Mouse (Mus musculus) embryonic facial prominence, embryonic 13.5 days (tissue): ENCODE results near the gene Gm49661. TPM values are rescaled to one million over a fixed set of nuclear protein-coding genes. Genes with fewer than 3 reads are reported as not detected.

Experiments used
- ATAC-seq: fragments of 200-750 bp; cut with Nextera tagmentation; 2 replicates; pipeline ENCODE4 v1.8.0; 2017; ENCODE audit warnings: low read depth; ENCODE audit not compliant: insufficient number of reproducible peaks, insufficient read depth, low FRiP score, low TSS enrichment
- H3K27ac ChIP-seq: fragments of 300-500 bp; sonication (generic); 2 replicates; pipeline ENCODE4 v1.5.1; 2015; ENCODE audit warnings: moderate library complexity, mild to moderate bottlenecking, inconsistent platforms
- H3K27me3 ChIP-seq: fragments of 300-500 bp; sonication (generic); 2 replicates; pipeline ENCODE4 v1.6.1; 2015; ENCODE audit warnings: mild to moderate bottlenecking, inconsistent platforms
- H3K36me3 ChIP-seq: fragments of 300-500 bp; sonication (generic); 2 replicates; pipeline ENCODE4 v1.6.1; 2015; ENCODE audit warnings: mild to moderate bottlenecking, inconsistent platforms
- H3K4me1 ChIP-seq: fragments of 300-500 bp; sonication (generic); 2 replicates; pipeline ENCODE4 v1.6.1; 2015; ENCODE audit warnings: inconsistent platforms
- H3K4me2 ChIP-seq: fragments of 300-500 bp; sonication (generic); 2 replicates; pipeline ENCODE4 v1.6.1; 2015; ENCODE audit warnings: moderate library complexity, mild to moderate bottlenecking, inconsistent platforms
- H3K4me3 ChIP-seq: fragments of 300-500 bp; sonication (generic); 2 replicates; pipeline ENCODE4 v1.5.1; 2015; ENCODE audit warnings: mild to moderate bottlenecking, inconsistent platforms
- H3K9ac ChIP-seq: fragments of 300-500 bp; sonication (generic); 2 replicates; pipeline ENCODE4 v1.6.1; 2015; ENCODE audit warnings: mild to moderate bottlenecking, inconsistent platforms
- H3K9me3 ChIP-seq: fragments of 300-500 bp; sonication (generic); 2 replicates; pipeline ENCODE4 v1.6.1; 2016; ENCODE audit warnings: inconsistent platforms
- WGBS: fragments of 180-500 bp; shearing (Covaris S2); methylation state at CpG from one replicate; pipeline ENCODE4 v1.1.7; 2015; ENCODE audit warnings: mixed read lengths; 5-methylcytosine and 5-hydroxymethylcytosine counted together
- polyA plus RNA-seq: library from polyadenylated mRNA; unstranded; fragments of >200 nt; fragmentation: Nextera tagmentation; extraction: Ambion mirVana; gene quantifications from 2 replicates; pipeline ENCODE4 v1.2.1, GENCODE M21; 2015

Gm49661 gene
- polyA plus RNA-seq, 1 experiment from 2014 or later, result not detected

GRCm38 (mm10) chr8:84936962-84937546 lies 32.2 kb downstream of the Gm49661 start, which contains the start of gene Mast1:
Gene Mast1, minus strand, starts transcription at chr8:84937359.
- no peak for ATAC-seq
- under 1% methylated on average over 47 of the region's 50 CpGs for WGBS

GRCm38 (mm10) chr8:84936041-84936961 lies 32.9 kb downstream of the Gm49661 start:
- WGBS, result 19% methylated on average over 23 of the region's 23 CpGs
- no peaks in the 10 kb centered on the region for H3K9me3 ChIP-seq
- no peak overlapping the region for H3K27ac ChIP-seq
- H3K36me3 ChIP-seq, result no peaks in the 10 kb centered on the region
- peaks cover 17% of the 10 kb centered on the region for H3K4me1 ChIP-seq
- peak overlapping the region; percentile 81 for H3K4me2 ChIP-seq
- peak overlapping the region; percentile 45 for H3K4me3 ChIP-seq
- peaks cover 91% of the 10 kb centered on the region for H3K27me3 ChIP-seq
- peak overlapping the region; percentile 49; the same call in 1 of the 2 replicates for H3K9ac ChIP-seq
- ATAC-seq, result no peak

More at GRCm38 (mm10) chr8:84936962-84937546, 32.2 kb downstream of the Gm49661 start, which contains the start of gene Mast1:
- peak within 1 kb of the TSS; percentile 45 for H3K4me3 ChIP-seq
- peak within 1 kb of the TSS; percentile 81 for H3K4me2 ChIP-seq
- H3K9ac ChIP-seq, result peak within 1 kb of the TSS; percentile 49; the same call in 1 of the 2 replicates
- no peaks in the 10 kb centered on the region for H3K36me3 ChIP-seq
- peaks cover 90% of the 10 kb centered on the region for H3K27me3 ChIP-seq
- H3K27ac ChIP-seq, result no peak within 1 kb of the TSS
- no peaks in the 10 kb centered on the region for H3K9me3 ChIP-seq
- peaks cover 17% of the 10 kb centered on the region for H3K4me1 ChIP-seq

GRCm38 (mm10) chr8:84935489-84935888 lies 33.7 kb downstream of the Gm49661 start:
- H3K9ac ChIP-seq, result no peak overlapping the region
- no peak overlapping the region for H3K4me2 ChIP-seq
- H3K4me1 ChIP-seq, result peaks cover 17% of the 10 kb centered on the region
- 3% methylated on average over 14 of the region's 14 CpGs for whole genome bisulfite sequencing
- H3K27me3 ChIP-seq, result peaks cover 91% of the 10 kb centered on the region
- no peak overlapping the region for H3K27ac ChIP-seq
- no peaks in the 10 kb centered on the region for H3K9me3 ChIP-seq
- ATAC-seq, result no peak
- no peaks in the 10 kb centered on the region for H3K36me3 ChIP-seq
- H3K4me3 ChIP-seq, result no peak overlapping the region

DNA sequence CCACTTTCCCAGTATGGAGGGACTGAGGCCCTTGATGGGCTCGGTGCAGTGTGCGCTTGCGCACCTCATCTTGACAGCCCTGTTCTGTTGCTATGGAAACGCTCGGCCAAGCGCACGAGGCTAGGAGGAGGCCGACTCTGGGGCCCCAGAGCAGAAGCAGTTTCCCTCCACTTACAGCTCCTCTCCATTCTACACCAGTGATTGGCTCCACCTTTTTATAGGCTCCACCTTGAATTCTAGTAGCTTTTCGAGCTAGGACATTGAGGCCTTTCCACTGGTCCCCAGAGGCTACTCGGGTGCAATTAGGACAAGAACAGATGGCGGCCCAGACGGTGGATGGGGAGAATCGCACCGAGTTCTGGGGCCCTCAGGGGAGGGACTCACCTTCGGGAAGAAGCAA lies 34.4 kb downstream of the Gm49661 start:
- no peak overlapping the region for H3K4me3 ChIP-seq

DNA sequence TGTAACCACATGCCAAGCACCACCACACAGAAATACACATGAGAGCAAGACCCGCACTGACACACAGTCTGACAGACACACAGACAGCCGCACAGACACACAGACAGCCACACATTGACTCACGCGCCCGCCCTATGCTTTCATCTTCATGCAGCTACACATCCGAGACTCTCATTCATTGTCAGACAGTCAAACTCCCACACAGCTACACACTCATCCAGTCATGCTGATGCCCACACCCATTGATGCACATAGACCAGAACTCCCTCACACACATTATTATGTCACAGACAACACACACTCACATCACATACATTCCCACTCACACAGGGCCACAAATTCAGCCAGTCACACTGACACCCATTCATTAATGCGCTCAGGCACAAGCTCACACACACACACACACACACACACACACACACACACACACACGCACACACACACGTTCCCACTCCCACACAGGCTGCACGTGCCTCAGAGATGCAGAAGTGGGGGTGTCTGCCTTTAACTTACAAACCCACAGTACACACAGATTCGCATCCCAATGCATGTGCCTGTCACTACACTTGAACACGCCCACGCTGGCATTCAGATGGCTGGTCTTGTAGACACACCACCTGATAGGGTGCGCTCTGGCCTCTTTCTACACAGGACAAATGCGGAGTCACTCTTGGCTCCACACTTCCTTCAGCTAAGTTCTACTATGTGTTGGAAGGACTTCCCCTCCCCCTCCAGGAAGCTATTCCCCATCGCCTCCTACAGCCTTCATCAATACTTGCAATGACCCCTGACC lies 35.3 kb downstream of the Gm49661 start:
- H3K4me2 ChIP-seq, result no peak overlapping the region
- H3K9me3 ChIP-seq, result no peaks in the 10 kb centered on the region
- H3K36me3 ChIP-seq, result no peaks in the 10 kb centered on the region
- H3K27ac ChIP-seq, result no peak overlapping the region
- H3K27me3 ChIP-seq, result peaks cover 94% of the 10 kb centered on the region
- 82% methylated on average over 16 of the region's 16 CpGs for WGBS
- peaks cover 20% of the 10 kb centered on the region for H3K4me1 ChIP-seq
- H3K4me3 ChIP-seq, result no peak overlapping the region
- no peak for ATAC-seq
- no peak overlapping the region for H3K9ac ChIP-seq

More for the DNA sequence above, 34.4 kb downstream of the Gm49661 start:
- H3K9me3 ChIP-seq, result no peaks in the 10 kb centered on the region
- no peak overlapping the region for H3K9ac ChIP-seq
- no peak overlapping the region for H3K27ac ChIP-seq
- H3K4me2 ChIP-seq, result 0 out of 2 replicates have a peak overlapping the region, but pooled peaks have one; percentile 14
- no peak for ATAC-seq
- H3K27me3 ChIP-seq, result peaks cover 94% of the 10 kb centered on the region
- H3K4me1 ChIP-seq, result peaks cover 17% of the 10 kb centered on the region
- no peaks in the 10 kb centered on the region for H3K36me3 ChIP-seq
- WGBS, result 2% methylated on average over 15 of the region's 15 CpGs

DNA sequence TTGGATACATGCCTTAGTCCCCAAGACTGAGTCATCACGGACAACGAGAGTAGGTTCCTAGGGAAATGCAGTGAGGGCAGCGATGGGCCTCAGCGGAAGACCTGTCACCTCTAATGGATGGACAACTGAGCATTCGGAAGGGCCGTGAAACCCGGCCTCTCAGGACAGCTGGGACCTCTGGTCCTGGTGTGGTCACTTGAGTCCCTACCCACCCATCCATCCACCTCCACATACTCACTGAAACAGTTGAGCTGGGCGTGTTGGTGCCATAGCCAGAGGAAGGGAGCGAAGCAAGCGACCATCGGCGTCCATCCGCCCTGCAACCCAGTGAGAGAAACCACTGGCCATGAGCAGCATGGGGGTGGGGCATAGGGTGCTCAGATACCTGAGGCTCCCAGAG lies 38.7 kb downstream of the Gm49661 start:
- no peak overlapping the region for H3K4me2 ChIP-seq
- no peak overlapping the region for H3K27ac ChIP-seq
- no peaks in the 10 kb centered on the region for H3K9me3 ChIP-seq
- peaks cover 11% of the 10 kb centered on the region for H3K4me1 ChIP-seq
- no peaks in the 10 kb centered on the region for H3K36me3 ChIP-seq
- peaks cover 75% of the 10 kb centered on the region for H3K27me3 ChIP-seq
- H3K4me3 ChIP-seq, result no peak overlapping the region
- H3K9ac ChIP-seq, result no peak overlapping the region
- ATAC-seq, result no peak
- 88% methylated on average over 13 of the region's 13 CpGs for WGBS

DNA sequence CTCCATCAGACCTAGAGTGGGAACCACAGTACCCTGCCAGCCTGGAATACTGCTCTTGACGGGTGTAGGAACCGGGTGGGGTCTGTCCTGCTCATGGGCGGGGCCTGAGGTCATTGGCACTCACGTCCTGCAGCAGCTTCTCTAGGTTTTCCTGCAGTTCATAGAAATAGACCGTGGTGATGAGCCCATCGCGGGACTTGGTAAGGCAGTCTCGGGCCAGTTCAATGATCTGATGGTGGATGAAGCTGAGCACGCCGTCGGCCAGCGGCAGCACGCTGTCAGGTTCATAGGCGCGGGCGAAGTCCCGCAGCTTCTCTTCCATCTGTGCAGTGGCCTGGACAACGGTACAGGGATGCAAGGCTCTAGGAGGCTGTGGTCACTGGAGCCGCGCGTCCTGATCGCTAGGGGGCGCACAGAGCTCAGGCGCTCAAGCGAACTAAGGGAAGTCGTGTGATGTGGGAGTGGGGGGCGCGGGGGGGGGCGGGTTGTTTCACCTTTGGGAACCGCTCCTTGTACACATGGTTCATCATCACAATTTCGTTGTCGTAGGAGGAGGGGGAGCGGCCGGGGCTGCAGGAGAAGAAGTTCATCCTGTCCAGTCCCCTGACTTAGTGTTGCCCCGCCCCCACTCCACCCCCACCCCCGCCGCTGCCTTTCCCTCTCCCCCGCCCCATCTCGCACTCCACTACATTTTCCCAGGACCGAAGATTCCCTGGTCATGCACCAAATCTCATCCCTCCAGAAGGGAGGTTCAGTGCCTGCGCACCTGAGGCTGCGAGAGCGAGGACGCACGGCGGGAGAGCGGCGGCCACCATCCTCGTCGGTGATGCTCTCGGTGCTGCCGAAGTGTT lies 40.6 kb downstream of the Gm49661 start:
- Histone ChIP-seq H3K9ac (peak overlapping the region; percentile 46; the same call in 1 of the 2 replicates), H3K27ac (no peak overlapping the region), H3K4me2 (peak overlapping the region; percentile 69), H3K4me1 (peaks cover 7% of the 10 kb centered on the region), H3K9me3 (no peaks in the 10 kb centered on the region), H3K27me3 (peaks cover 64% of the 10 kb centered on the region), H3K36me3 (no peaks in the 10 kb centered on the region), H3K4me3 (peak overlapping the region; percentile 39)
- ATAC-seq, result peak; percentile 63; the same call in 1 of the 2 replicates
- WGBS, result 2% methylated on average over 50 of the region's 52 CpGs

GRCm38 (mm10) chr8:84927513-84927912 lies 41.7 kb downstream of the Gm49661 start:
- Histone ChIP-seq H3K9ac (no peak overlapping the region), H3K27ac (no peak overlapping the region), H3K36me3 (no peaks in the 10 kb centered on the region), H3K4me1 (peaks cover 7% of the 10 kb centered on the region), H3K4me3 (no peak overlapping the region), H3K27me3 (peaks cover 57% of the 10 kb centered on the region), H3K9me3 (no peaks in the 10 kb centered on the region), H3K4me2 (no peak overlapping the region)
- no peak for ATAC-seq
- WGBS, result 82% methylated on average over 1 of the region's 1 CpGs

DNA sequence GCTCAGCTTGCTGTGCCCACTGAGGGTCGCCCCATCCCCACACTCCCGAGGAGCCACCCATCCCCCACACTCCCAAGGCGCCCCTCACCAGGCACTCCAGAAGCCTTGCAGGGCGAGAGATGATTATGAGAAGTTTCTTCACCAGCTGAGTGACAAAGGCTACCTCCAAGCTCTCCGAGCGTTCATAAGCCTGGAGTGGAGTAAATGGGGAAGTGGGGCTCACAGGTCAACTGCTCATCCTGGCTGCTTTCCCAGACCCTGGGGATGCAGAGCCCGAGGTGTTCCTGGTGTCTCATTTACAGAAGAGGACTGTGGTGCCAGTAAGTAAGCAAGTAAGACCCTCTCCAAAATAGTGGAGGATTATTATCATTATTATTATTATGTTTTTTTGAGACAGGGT lies 43.7 kb downstream of the Gm49661 start:
- H3K4me2 ChIP-seq, result no peak overlapping the region
- H3K9ac ChIP-seq, result no peak overlapping the region
- no peaks in the 10 kb centered on the region for H3K36me3 ChIP-seq
- H3K27ac ChIP-seq, result no peak overlapping the region
- 70% methylated on average over 7 of the region's 7 CpGs for WGBS
- no peak overlapping the region for H3K4me3 ChIP-seq
- peaks cover 39% of the 10 kb centered on the region for H3K27me3 ChIP-seq
- H3K4me1 ChIP-seq, result peaks cover 7% of the 10 kb centered on the region
- no peaks in the 10 kb centered on the region for H3K9me3 ChIP-seq
- ATAC-seq, result no peak

- Histone ChIP-seq H3K9ac (no peak overlapping the region), H3K4me3 (no peak overlapping the region), H3K27ac (no peak overlapping the region), H3K4me1 (no peaks in the 10 kb centered on the region), H3K4me2 (no peak overlapping the region), H3K27me3 (peaks cover 34% of the 10 kb centered on the region), H3K9me3 (no peaks in the 10 kb centered on the region), H3K36me3 (no peaks in the 10 kb centered on the region)
- WGBS, result 71% methylated on average over 2 of the region's 2 CpGs
- no peak for ATAC-seq
Measured at GRCm38 (mm10) chr8:84921596-84921995, 47.6 kb downstream of the Gm49661 start.
